Mouse (Mus musculus): ENCODE data around the gene Rb1. TPM values are rescaled to one million over a fixed set of nuclear protein-coding genes. Genes with fewer than 3 reads are reported as not detected.
A peak's percentile ranks its signal among the peaks of the same experiment; 100 is the strongest.

Rb1 gene
- total and polyA plus RNA-seq, 2 experiments from 2014 or later: 18.1 to 23.9 TPM

GRCm38 (mm10) chr14:73148125-73148524 is 177.5 kb downstream of the Rb1 start:
- Histone ChIP-seq H3K27ac (no peak overlapping the region), H3K4me3 (ENCODE audit: low read length) (no peak overlapping the region), H3K4me1 (ENCODE audit: insufficient read depth, low read length) (peaks cover 11% of the 10 kb centered on the region; the same call in 1 of the 2 replicates), H3K9me3 (ENCODE audit: low read length) (no peaks in the 10 kb centered on the region), H3K9ac (replicated peaks; ENCODE audit: low read length) (no peak overlapping the region), H3K36me3 (ENCODE audit: insufficient read depth, low read length) (no peaks in the 10 kb centered on the region), H3K4me2 (ENCODE audit: low read depth, low read length) (no peak overlapping the region), H3K27me3 (ENCODE audit: insufficient read depth, low read length) (no peaks in the 10 kb centered on the region)
- ATAC-seq (no peak), DNase-seq (ENCODE audit: low spot score) (no peak)
- WGBS: 84% methylated on average over 3 of the region's 3 CpGs
- no peak for TF ChIP-seq CTCF (IDR thresholded peaks at IDR 0.05; ENCODE audit: low read depth)

DNA sequence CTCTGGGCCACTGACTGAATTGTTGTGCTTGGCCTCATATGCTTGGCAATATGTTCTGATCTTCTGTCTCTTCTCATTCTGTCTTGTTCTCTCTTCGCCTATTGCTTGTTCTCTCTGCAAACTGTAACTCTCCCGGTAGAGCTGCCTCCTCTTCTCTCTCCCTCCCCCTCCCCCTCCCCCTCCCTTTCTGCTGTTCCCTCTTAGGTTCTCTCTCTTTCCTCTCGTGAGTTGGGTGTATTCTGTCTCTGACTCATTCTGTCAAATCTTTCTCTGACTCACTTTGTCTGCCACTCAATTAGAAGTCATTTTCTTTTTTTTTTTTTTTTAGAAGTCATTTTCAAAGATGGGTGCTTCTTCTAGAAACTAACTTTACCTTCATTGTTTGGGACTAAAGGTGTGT is 178.9 kb downstream of the Rb1 start:
- DNase-seq (ENCODE audit: low spot score) (no peak), ATAC-seq (no peak)
- Histone ChIP-seq H3K27me3 (ENCODE audit: insufficient read depth, low read length) (no peaks in the 10 kb centered on the region), H3K9ac (replicated peaks; ENCODE audit: low read length) (no peak overlapping the region), H3K4me2 (ENCODE audit: low read depth, low read length) (no peak overlapping the region), H3K4me3 (ENCODE audit: low read length) (no peak overlapping the region), H3K9me3 (ENCODE audit: low read length) (no peaks in the 10 kb centered on the region), H3K4me1 (ENCODE audit: insufficient read depth, low read length) (peaks cover 11% of the 10 kb centered on the region; the same call in 1 of the 2 replicates), H3K27ac (no peak overlapping the region), H3K36me3 (ENCODE audit: insufficient read depth, low read length) (no peaks in the 10 kb centered on the region)
- no peak for TF ChIP-seq CTCF (IDR thresholded peaks at IDR 0.05; ENCODE audit: low read depth)
- 73% methylated on average over 3 of the region's 3 CpGs for WGBS

DNA sequence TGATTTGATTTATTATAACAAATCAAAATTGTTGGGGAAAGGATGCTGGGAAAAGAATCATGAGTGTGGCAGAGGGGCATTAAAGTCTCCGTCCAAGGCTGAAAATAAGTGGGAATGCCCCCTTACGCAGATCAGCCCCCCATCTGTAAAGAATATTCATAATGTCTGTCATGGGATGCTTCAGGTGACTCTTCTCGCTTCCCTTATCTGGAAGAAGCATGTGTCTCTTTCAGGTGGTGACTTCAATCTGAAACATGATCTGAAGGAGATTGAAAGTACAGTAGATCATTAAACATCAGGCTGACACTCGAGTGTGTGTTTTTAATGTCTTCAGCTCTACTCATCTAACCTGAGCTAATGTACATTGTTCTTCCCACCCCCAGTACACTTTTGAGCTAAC is 180.1 kb downstream of the Rb1 start:
- no peak overlapping the region for H3K4me3 ChIP-seq (ENCODE audit: low read length)
- no peak for TF ChIP-seq CTCF (IDR thresholded peaks at IDR 0.05; ENCODE audit: low read depth)
- H3K27me3 ChIP-seq (ENCODE audit: insufficient read depth, low read length): no peaks in the 10 kb centered on the region
- H3K4me1 ChIP-seq (ENCODE audit: insufficient read depth, low read length): peaks cover 11% of the 10 kb centered on the region; the same call in 1 of the 2 replicates
- no peak overlapping the region for H3K9ac ChIP-seq (replicated peaks; ENCODE audit: low read length)
- DNase-seq (ENCODE audit: low spot score) (no peak), ATAC-seq (no peak)
- no peaks in the 10 kb centered on the region for H3K9me3 ChIP-seq (ENCODE audit: low read length)
- H3K4me2 ChIP-seq (ENCODE audit: low read depth, low read length): no peak overlapping the region
- 94% methylated on average over 4 of the region's 4 CpGs for WGBS
- H3K36me3 ChIP-seq (ENCODE audit: insufficient read depth, low read length): no peaks in the 10 kb centered on the region
- H3K27ac ChIP-seq: no peak overlapping the region

- no peaks in the 10 kb centered on the region for H3K27me3 ChIP-seq (ENCODE audit: insufficient read depth, low read length)
- H3K36me3 ChIP-seq (ENCODE audit: insufficient read depth, low read length): no peaks in the 10 kb centered on the region
- peak overlapping the region; percentile 98 for H3K27ac ChIP-seq
- peaks cover 11% of the 10 kb centered on the region; the same call in 1 of the 2 replicates for H3K4me1 ChIP-seq (ENCODE audit: insufficient read depth, low read length)
- DNase-seq (ENCODE audit: low spot score) (no peak), ATAC-seq (peak; percentile 11; the same call in 1 of the 2 replicates)
- no peaks in the 10 kb centered on the region for H3K9me3 ChIP-seq (ENCODE audit: low read length)
- no peak for TF ChIP-seq CTCF (IDR thresholded peaks at IDR 0.05; ENCODE audit: low read depth)
- 36% methylated on average over 25 of the region's 25 CpGs for WGBS
- peak overlapping the region; percentile 65 for H3K4me2 ChIP-seq (ENCODE audit: low read depth, low read length)
- H3K4me3 ChIP-seq (ENCODE audit: low read length): peak overlapping the region; percentile 72
- H3K9ac ChIP-seq (replicated peaks; ENCODE audit: low read length): peak overlapping the region; percentile 91
Measured at GRCm38 (mm10) chr14:73143710-73144420, 181.8 kb downstream of the Rb1 start.

DNA sequence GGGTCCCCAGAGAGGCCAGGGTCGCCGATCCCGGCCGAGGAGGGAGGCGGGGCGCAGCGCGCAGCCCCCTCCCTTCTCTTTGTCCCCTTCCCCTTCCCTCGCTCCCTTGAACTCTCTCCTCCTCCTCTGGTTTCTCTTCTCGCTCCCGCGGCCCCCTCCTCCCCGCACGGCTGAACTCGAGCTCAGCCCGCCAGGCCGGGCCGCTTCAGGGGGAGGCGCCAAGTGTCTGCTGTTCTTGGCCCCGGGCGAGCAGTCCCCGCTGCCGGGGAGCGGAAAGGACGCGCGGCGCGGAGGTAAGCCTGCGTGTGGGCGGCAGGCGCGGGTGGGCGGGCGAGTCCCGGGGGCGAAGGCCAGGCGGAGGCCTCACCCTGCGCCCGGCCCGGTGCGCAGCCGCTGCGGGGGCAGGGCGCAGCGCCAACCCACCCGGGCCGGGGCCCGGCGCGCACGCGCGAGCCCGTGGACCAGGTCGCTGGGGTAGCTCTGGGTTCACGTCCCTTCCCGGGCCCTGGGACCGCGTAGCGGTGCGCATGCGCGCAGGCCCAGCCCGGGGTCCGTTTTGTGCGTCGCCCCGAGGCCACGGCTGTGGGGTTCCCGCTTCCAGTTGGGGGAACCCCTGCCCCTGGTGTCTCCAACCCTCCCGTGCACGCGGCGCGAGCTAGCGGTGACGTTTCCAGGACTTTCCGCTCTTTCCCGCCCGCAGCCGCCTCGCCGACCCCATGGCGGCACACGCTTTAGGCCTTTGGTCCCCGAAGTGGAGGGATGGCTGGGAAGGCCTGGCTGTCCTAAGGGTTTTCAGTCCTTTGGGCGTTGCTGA is 182.5 kb downstream of the Rb1 start:
- Histone ChIP-seq H3K4me1 (ENCODE audit: insufficient read depth, low read length) (peaks cover 11% of the 10 kb centered on the region; the same call in 1 of the 2 replicates), H3K9me3 (ENCODE audit: low read length) (no peaks in the 10 kb centered on the region), H3K27ac (peak overlapping the region; percentile 98), H3K36me3 (ENCODE audit: insufficient read depth, low read length) (no peaks in the 10 kb centered on the region), H3K4me2 (ENCODE audit: low read depth, low read length) (peak overlapping the region; percentile 65), H3K9ac (replicated peaks; ENCODE audit: low read length) (peak overlapping the region; percentile 91), H3K27me3 (ENCODE audit: insufficient read depth, low read length) (no peaks in the 10 kb centered on the region), H3K4me3 (ENCODE audit: low read length) (peak overlapping the region; percentile 72)
- 1% methylated on average over 86 of the region's 88 CpGs for WGBS
- ATAC-seq: peak; percentile 93
- peak; percentile 88 for DNase-seq (ENCODE audit: low spot score)
- no peak for TF ChIP-seq CTCF (IDR thresholded peaks at IDR 0.05; ENCODE audit: low read depth)

GRCm38 (mm10) chr14:73142421-73142895 is 183.2 kb downstream of the Rb1 start:
- WGBS: 2% methylated on average over 11 of the region's 11 CpGs
- TF ChIP-seq CTCF (IDR thresholded peaks at IDR 0.05; ENCODE audit: low read depth): no peak
- peak overlapping the region; percentile 98 for H3K27ac ChIP-seq
- no peak for DNase-seq (ENCODE audit: low spot score)
- H3K4me1 ChIP-seq (ENCODE audit: insufficient read depth, low read length): peaks cover 11% of the 10 kb centered on the region; the same call in 1 of the 2 replicates
- no peaks in the 10 kb centered on the region for H3K36me3 ChIP-seq (ENCODE audit: insufficient read depth, low read length)
- no peaks in the 10 kb centered on the region for H3K9me3 ChIP-seq (ENCODE audit: low read length)
- H3K4me3 ChIP-seq (ENCODE audit: low read length): peak overlapping the region; percentile 72
- peak overlapping the region; percentile 91 for H3K9ac ChIP-seq (replicated peaks; ENCODE audit: low read length)
- ATAC-seq: peak; percentile 34; the same call in 1 of the 2 replicates
- H3K4me2 ChIP-seq (ENCODE audit: low read depth, low read length): peak overlapping the region; percentile 65
- H3K27me3 ChIP-seq (ENCODE audit: insufficient read depth, low read length): no peaks in the 10 kb centered on the region
